Mouse (Mus musculus): ENCODE data around the gene Bsdc1. TPM values are rescaled to one million over a fixed set of nuclear protein-coding genes. Genes with fewer than 3 reads are reported as not detected.

Gene Bsdc1
- polyA plus RNA-seq, 2 experiments, result 27.6 to 28.9 TPM

GRCm38 (mm10) chr4:129460827-129461182 is 576 bp upstream of the Bsdc1 start:
- WGBS, result 0% methylated on average over 4 of the region's 4 CpGs
- no peak for TF ChIP-seq POLR2A (IDR thresholded peaks at IDR 0.05; ENCODE audit: borderline replicate concordance, extremely low read depth, insufficient read depth, insufficient read length)
- DNase-seq (ENCODE audit: low spot score), result peak; percentile 7
- peaks cover 22% of the 10 kb centered on the region for H3K36me3 ChIP-seq (ENCODE audit: control insufficient read depth, insufficient read depth, low read length)
- peak overlapping the region; percentile 98 for H3K4me3 ChIP-seq (replicated peaks; ENCODE audit: low read length)
- peaks cover 8% of the 10 kb centered on the region for H3K4me1 ChIP-seq (ENCODE audit: control insufficient read depth, insufficient read depth, low read length)
- peak overlapping the region; percentile 74 for H3K4me2 ChIP-seq (replicated peaks; ENCODE audit: low read depth, low read length, severe bottlenecking)
- H3K27me3 ChIP-seq (ENCODE audit: control insufficient read depth, insufficient read depth, low read length), result no peaks in the 10 kb centered on the region
- no peaks in the 10 kb centered on the region for H3K9me3 ChIP-seq (ENCODE audit: control insufficient read depth, low read length)
- H3K27ac ChIP-seq (replicated peaks; ENCODE audit: low read depth, low read length), result peak overlapping the region; percentile 85
- peak overlapping the region; percentile 58 for H3K9ac ChIP-seq (ENCODE audit: low read depth, low read length, severe bottlenecking)
- peak; percentile 6; the same call in 1 of the 2 replicates for ATAC-seq (ENCODE audit: low FRiP score, low read depth)

GRCm38 (mm10) chr4:129462118-129462517 is 737 bp downstream of the Bsdc1 start:
- ATAC-seq (ENCODE audit: low FRiP score, low read depth) (no peak), DNase-seq (ENCODE audit: low spot score) (no peak)
- Histone ChIP-seq H3K4me3 (replicated peaks; ENCODE audit: low read length) (peak overlapping the region; percentile 98), H3K9ac (ENCODE audit: low read depth, low read length, severe bottlenecking) (peak overlapping the region; percentile 82), H3K36me3 (ENCODE audit: control insufficient read depth, insufficient read depth, low read length) (peaks cover 35% of the 10 kb centered on the region), H3K9me3 (ENCODE audit: control insufficient read depth, low read length) (no peaks in the 10 kb centered on the region), H3K4me1 (ENCODE audit: control insufficient read depth, insufficient read depth, low read length) (peaks cover 8% of the 10 kb centered on the region), H3K27me3 (ENCODE audit: control insufficient read depth, insufficient read depth, low read length) (no peaks in the 10 kb centered on the region), H3K27ac (replicated peaks; ENCODE audit: low read depth, low read length) (no peak overlapping the region), H3K4me2 (replicated peaks; ENCODE audit: low read depth, low read length, severe bottlenecking) (peak overlapping the region; percentile 78)
- no peak for TF ChIP-seq POLR2A (IDR thresholded peaks at IDR 0.05; ENCODE audit: borderline replicate concordance, extremely low read depth, insufficient read depth, insufficient read length)
- 49% methylated on average over 3 of the region's 3 CpGs for WGBS

- Histone ChIP-seq H3K4me2 (replicated peaks; ENCODE audit: low read depth, low read length, severe bottlenecking) (no peak overlapping the region), H3K27ac (replicated peaks; ENCODE audit: low read depth, low read length) (no peak overlapping the region), H3K27me3 (ENCODE audit: control insufficient read depth, insufficient read depth, low read length) (no peaks in the 10 kb centered on the region), H3K4me1 (ENCODE audit: control insufficient read depth, insufficient read depth, low read length) (peaks cover 8% of the 10 kb centered on the region), H3K4me3 (replicated peaks; ENCODE audit: low read length) (no peak overlapping the region), H3K36me3 (ENCODE audit: control insufficient read depth, insufficient read depth, low read length) (peaks cover 48% of the 10 kb centered on the region), H3K9ac (ENCODE audit: low read depth, low read length, severe bottlenecking) (no peak overlapping the region), H3K9me3 (ENCODE audit: control insufficient read depth, low read length) (no peaks in the 10 kb centered on the region)
- ATAC-seq (ENCODE audit: low FRiP score, low read depth), result no peak
- WGBS, result 86% methylated on average over 24 of the region's 24 CpGs
- no peak for TF ChIP-seq POLR2A (IDR thresholded peaks at IDR 0.05; ENCODE audit: borderline replicate concordance, extremely low read depth, insufficient read depth, insufficient read length)
- no peak for DNase-seq (ENCODE audit: low spot score)
Observed at GRCm38 (mm10) chr4:129463097-129464059, 2.0 kb downstream of the Bsdc1 start.

GRCm38 (mm10) chr4:129464286-129464815 is 3.0 kb downstream of the Bsdc1 start:
- peaks cover 57% of the 10 kb centered on the region for H3K36me3 ChIP-seq (ENCODE audit: control insufficient read depth, insufficient read depth, low read length)
- no peak overlapping the region for H3K4me2 ChIP-seq (replicated peaks; ENCODE audit: low read depth, low read length, severe bottlenecking)
- peaks cover 8% of the 10 kb centered on the region for H3K4me1 ChIP-seq (ENCODE audit: control insufficient read depth, insufficient read depth, low read length)
- H3K4me3 ChIP-seq (replicated peaks; ENCODE audit: low read length), result no peak overlapping the region
- TF ChIP-seq POLR2A (IDR thresholded peaks at IDR 0.05; ENCODE audit: borderline replicate concordance, extremely low read depth, insufficient read depth, insufficient read length), result no peak
- 83% methylated on average over 4 of the region's 4 CpGs for WGBS
- H3K27ac ChIP-seq (replicated peaks; ENCODE audit: low read depth, low read length), result no peak overlapping the region
- no peak for DNase-seq (ENCODE audit: low spot score)
- H3K9ac ChIP-seq (ENCODE audit: low read depth, low read length, severe bottlenecking), result no peak overlapping the region
- no peaks in the 10 kb centered on the region for H3K27me3 ChIP-seq (ENCODE audit: control insufficient read depth, insufficient read depth, low read length)
- H3K9me3 ChIP-seq (ENCODE audit: control insufficient read depth, low read length), result no peaks in the 10 kb centered on the region
- ATAC-seq (ENCODE audit: low FRiP score, low read depth), result no peak

GRCm38 (mm10) chr4:129476047-129476446 is 14.7 kb downstream of the Bsdc1 start:
- DNase-seq (ENCODE audit: low spot score) (no peak), ATAC-seq (ENCODE audit: low FRiP score, low read depth) (no peak)
- H3K4me3 ChIP-seq (replicated peaks; ENCODE audit: low read length), result no peak overlapping the region
- no peak overlapping the region for H3K27ac ChIP-seq (replicated peaks; ENCODE audit: low read depth, low read length)
- H3K9me3 ChIP-seq (ENCODE audit: control insufficient read depth, low read length), result no peaks in the 10 kb centered on the region
- H3K4me2 ChIP-seq (replicated peaks; ENCODE audit: low read depth, low read length, severe bottlenecking), result no peak overlapping the region
- no peak for TF ChIP-seq POLR2A (IDR thresholded peaks at IDR 0.05; ENCODE audit: borderline replicate concordance, extremely low read depth, insufficient read depth, insufficient read length)
- peaks cover 82% of the 10 kb centered on the region for H3K36me3 ChIP-seq (ENCODE audit: control insufficient read depth, insufficient read depth, low read length)
- no peaks in the 10 kb centered on the region for H3K27me3 ChIP-seq (ENCODE audit: control insufficient read depth, insufficient read depth, low read length)
- WGBS, result 91% methylated on average over 11 of the region's 11 CpGs
- no peaks in the 10 kb centered on the region for H3K4me1 ChIP-seq (ENCODE audit: control insufficient read depth, insufficient read depth, low read length)
- no peak overlapping the region for H3K9ac ChIP-seq (ENCODE audit: low read depth, low read length, severe bottlenecking)
